Mouse (Mus musculus) thymus, adult 2 months (tissue): ENCODE measurements around the gene Commd1.

Experiments
- CTCF ChIP-seq: fragments of 200-500 bp; IDR thresholded peaks from 2 replicates; pipeline ENCODE4 v1.5.1; 2012; ENCODE audit warnings: mild to moderate bottlenecking, control low read depth, low read length, moderate library complexity, borderline replicate concordance; ENCODE audit not compliant: control insufficient read depth, poor library complexity, insufficient read depth; ENCODE audit errors: extremely low read depth
- POLR2A ChIP-seq: fragments of 200-500 bp; IDR thresholded peaks from 2 replicates; pipeline ENCODE4 v1.6.1; 2012; ENCODE audit warnings: mild to moderate bottlenecking, low read length, control low read depth, moderate library complexity; ENCODE audit not compliant: control insufficient read depth, poor library complexity, insufficient read depth; ENCODE audit errors: extremely low read depth

DNA sequence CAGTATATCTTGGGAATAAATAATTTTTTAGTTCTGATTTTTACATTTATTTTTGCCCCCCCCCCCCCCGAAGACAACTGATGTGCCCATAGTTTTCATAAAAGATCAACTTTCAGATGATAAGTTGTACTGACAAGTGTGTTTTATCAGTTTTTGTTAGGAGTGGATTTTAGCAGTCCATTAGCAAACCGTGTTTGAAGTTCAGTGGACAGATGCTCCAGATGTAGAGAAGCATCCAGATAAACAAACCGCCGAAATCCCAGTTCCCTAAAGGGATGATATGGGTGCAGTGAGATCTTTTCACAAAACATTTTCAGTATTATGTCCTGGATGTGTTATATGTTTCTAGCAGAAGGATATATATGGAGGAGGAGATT, 26.6 kb upstream of the Commd1 start:
- TF ChIP-seq POLR2A, result no peak
- no peak for TF ChIP-seq CTCF
